Mouse (Mus musculus): Measurements from ENCODE around the gene Tln2.

DNA sequence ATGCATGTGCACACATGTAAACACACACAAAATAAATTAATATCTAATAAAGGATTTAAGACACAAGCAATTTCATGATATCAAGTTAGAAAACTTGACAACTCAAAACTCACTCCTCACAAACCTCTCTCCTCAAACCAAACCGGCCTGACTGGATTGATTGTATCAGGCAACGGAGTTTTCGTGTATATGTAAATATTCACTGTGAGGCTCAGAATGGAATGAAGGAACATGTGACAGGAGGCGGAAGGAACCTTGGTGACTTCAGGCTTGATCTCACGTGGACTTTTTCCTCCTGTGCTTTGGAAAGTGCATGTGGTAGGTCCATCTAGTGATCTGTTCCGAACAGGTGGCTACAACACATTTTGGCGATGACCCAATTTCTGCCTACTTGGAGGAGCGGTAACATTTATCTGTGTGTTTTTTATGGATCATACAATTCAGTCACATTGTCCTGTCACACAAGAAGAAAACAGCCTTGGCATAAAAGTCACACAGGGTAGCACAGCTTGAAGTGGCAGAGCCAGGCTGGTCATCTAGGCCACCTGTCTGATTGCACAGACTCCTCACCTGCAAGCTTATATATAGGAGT, 54.7 kb downstream of the Tln2 start:
- no peak for TF ChIP-seq CTCF (IDR thresholded peaks at IDR 0.05; ENCODE audit: insufficient read depth, low read depth, low read length)
- TF ChIP-seq POLR2A (IDR thresholded peaks at IDR 0.05; ENCODE audit: insufficient read depth, low read depth, low read length): no peak

Data from olfactory bulb, adult 2 months (tissue).